Mouse (Mus musculus): ENCODE measurements around the gene Olfr293. TPM values are rescaled to one million over a fixed set of nuclear protein-coding genes. Genes with fewer than 3 reads are reported as not detected.

Olfr293 gene
- polyA plus RNA-seq (2016; fragmentation: Nextera tagmentation; extraction: Ambion mirVana): not detected in 2 replicates

- no peak within 1 kb of the TSS for H3K4me2 ChIP-seq
- no peaks in the 10 kb centered on the region for H3K9me3 ChIP-seq
- H3K9ac ChIP-seq: no peak within 1 kb of the TSS
- 88% methylated on average over 4 of the region's 4 CpGs for WGBS
- H3K4me1 ChIP-seq: no peaks in the 10 kb centered on the region
- no peak within 1 kb of the TSS for H3K4me3 ChIP-seq (replicated peaks)
- H3K36me3 ChIP-seq (replicated peaks): no peaks in the 10 kb centered on the region
- H3K27me3 ChIP-seq: no peaks in the 10 kb centered on the region
- H3K27ac ChIP-seq: no peak within 1 kb of the TSS
- ATAC-seq (ENCODE audit: low FRiP score): no peak
These were observed at the start of gene Olfr293 for GRCm38 (mm10) chr7:86648761-86649160. Olfr293 (plus strand) TSS chr7:86649061.

- Histone ChIP-seq H3K36me3 (replicated peaks) (no peaks in the 10 kb centered on the region), H3K9me3 (no peaks in the 10 kb centered on the region), H3K9ac (no peak within 1 kb of the TSS), H3K4me2 (no peak within 1 kb of the TSS), H3K4me1 (no peaks in the 10 kb centered on the region), H3K4me3 (replicated peaks) (no peak within 1 kb of the TSS), H3K27ac (no peak within 1 kb of the TSS), H3K27me3 (no peaks in the 10 kb centered on the region)
- ATAC-seq (ENCODE audit: low FRiP score): no peak
- 68% methylated on average over 2 of the region's 2 CpGs for WGBS
These were observed 32.3 kb upstream of the Olfr293 start, which contains the start of gene Olfr294 for GRCm38 (mm10) chr7:86616543-86616942. Olfr294 (minus strand) TSS chr7:86616643.

GRCm38 (mm10) chr7:86688030-86688429 lies 39.2 kb downstream of the Olfr293 start, which contains the start of gene Olfr292:
Olfr292 (plus strand) TSS chr7:86688330.
- no peak within 1 kb of the TSS for H3K9ac ChIP-seq
- no peak within 1 kb of the TSS for H3K27ac ChIP-seq
- H3K4me3 ChIP-seq (replicated peaks): no peak within 1 kb of the TSS
- ATAC-seq (ENCODE audit: low FRiP score): no peak
- no peaks in the 10 kb centered on the region for H3K36me3 ChIP-seq (replicated peaks)
- H3K4me2 ChIP-seq: no peak within 1 kb of the TSS
- no peaks in the 10 kb centered on the region for H3K9me3 ChIP-seq
- H3K4me1 ChIP-seq: no peaks in the 10 kb centered on the region
- H3K27me3 ChIP-seq: no peaks in the 10 kb centered on the region

Other genes with a start within 250 kb of the Olfr293 start
- gene Olfr301, start 245.2 kb upstream of the Olfr293 start, polyA plus RNA-seq (2016; fragmentation: Nextera tagmentation; extraction: Ambion mirVana): not detected in 2 replicates
- not detected in 2 replicates for gene Olfr299, start 189.1 kb upstream of the Olfr293 start, polyA plus RNA-seq (2016; fragmentation: Nextera tagmentation; extraction: Ambion mirVana)
- not detected in 2 replicates for gene Olfr298, start 156.6 kb upstream of the Olfr293 start, polyA plus RNA-seq (2016; fragmentation: Nextera tagmentation; extraction: Ambion mirVana)
- not detected in 2 replicates for gene Olfr297, start 129.1 kb upstream of the Olfr293 start, polyA plus RNA-seq (2016; fragmentation: Nextera tagmentation; extraction: Ambion mirVana)
- not detected in 2 replicates for gene Olfr295, start 65.2 kb upstream of the Olfr293 start, polyA plus RNA-seq (2016; fragmentation: Nextera tagmentation; extraction: Ambion mirVana)
- not detected in 2 replicates for gene Olfr294, start 32.4 kb upstream of the Olfr293 start, polyA plus RNA-seq (2016; fragmentation: Nextera tagmentation; extraction: Ambion mirVana)
- gene Olfr292, start 39.3 kb downstream of the Olfr293 start, polyA plus RNA-seq (2016; fragmentation: Nextera tagmentation; extraction: Ambion mirVana): not detected in 2 replicates
- gene Folh1, start 126.9 kb downstream of the Olfr293 start, polyA plus RNA-seq (2016; fragmentation: Nextera tagmentation; extraction: Ambion mirVana): 0.14 and 0.36 TPM in 2 replicates
- gene Vmn2r77, start 146.0 kb downstream of the Olfr293 start, polyA plus RNA-seq (2016; fragmentation: Nextera tagmentation; extraction: Ambion mirVana): not detected in 2 replicates

All from forebrain, embryonic 12.5 days (tissue).